Mouse (Mus musculus) gastrocnemius, adult 2 months (tissue): ENCODE data around the gene Cdh16. TPM values are rescaled to one million over a fixed set of nuclear protein-coding genes. Genes with fewer than 3 reads are reported as not detected.

Source experiments
- DNase-seq: peaks from one replicate; pipeline ENCODE4 v3.0.0; 2022
- H3K27ac ChIP-seq: fragments of 200-600 bp; 2 replicates; pipeline ENCODE4 v1.8.1; 2022; ENCODE audit warnings: mild to moderate bottlenecking
- H3K4me3 ChIP-seq: fragments of 200-600 bp; 2 replicates; pipeline ENCODE4 v1.8.1; 2022; ENCODE audit warnings: mild to moderate bottlenecking, moderate library complexity
- CTCF ChIP-seq: fragments of 200-600 bp; IDR thresholded peaks from 2 replicates; pipeline ENCODE4 v1.8.1; 2022; ENCODE audit warnings: antibody characterized with exemption, mild to moderate bottlenecking, moderate library complexity
- intact Hi-C: fragments of 180-260 bp; cut with DNase I; formaldehyde crosslinking; loops from one replicate; pipeline ENCODE4 v1.15.1; 2025
- total RNA-seq, 2 experiments: library from RNA; stranded (reverse); gene quantifications; 2 replicates each; pipeline ENCODE4 v1.2.3; 2021

Cdh16 gene
- total RNA-seq, 2 experiments from 2014 or later = not detected

DNA sequence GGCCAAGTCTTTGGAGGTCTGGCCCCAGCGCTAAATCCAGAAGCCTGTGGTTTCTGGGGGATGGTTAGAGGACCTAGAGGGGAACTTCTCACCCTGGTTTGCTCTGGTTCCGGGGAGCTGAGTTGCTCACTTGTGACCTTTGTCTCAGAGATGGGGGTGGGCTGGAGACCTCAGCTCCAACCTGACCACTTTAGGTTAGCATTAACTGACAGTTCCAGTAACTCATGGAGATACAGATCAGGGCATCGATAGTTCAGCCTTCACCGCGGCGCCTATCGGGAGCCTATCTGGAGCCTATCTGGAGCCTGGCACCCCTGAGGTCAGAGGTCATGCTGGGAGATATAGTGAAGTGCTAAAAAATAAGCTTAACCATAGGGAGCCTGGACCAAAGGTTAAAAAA lies 67.0 kb downstream of the Cdh16 start:
- TF ChIP-seq CTCF = no peak

DNA sequence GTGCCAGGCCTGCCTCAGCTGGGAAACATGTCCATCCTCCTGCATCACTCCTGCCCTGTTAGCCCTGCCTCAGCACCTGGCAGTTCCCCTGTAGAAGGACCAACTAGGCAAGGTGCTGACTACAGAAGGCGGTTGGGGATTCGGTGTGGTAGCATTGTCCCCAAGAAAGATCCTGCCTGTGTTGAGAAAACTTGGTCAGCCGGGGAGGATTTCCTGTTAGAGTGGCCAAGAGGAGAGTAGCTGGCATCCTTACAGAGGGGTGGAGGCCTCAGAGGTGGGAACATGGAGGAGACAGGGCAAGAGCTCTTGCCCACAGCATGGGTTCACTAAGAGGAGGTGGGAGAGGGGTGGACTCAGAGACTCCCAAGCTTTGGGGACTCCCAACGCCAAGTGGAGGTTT lies 69.0 kb downstream of the Cdh16 start:
- intact Hi-C loops = no loop called here
- no peak overlapping the region for H3K4me3 ChIP-seq
- peak overlapping the region; percentile 41 for H3K27ac ChIP-seq
- TF ChIP-seq CTCF = no peak
- no peak for DNase-seq

More for the DNA sequence above, 67.0 kb downstream of the Cdh16 start:
- Histone ChIP-seq H3K27ac (no peak overlapping the region), H3K4me3 (no peak overlapping the region)
- intact Hi-C loops = no loop called here
- no peak for DNase-seq

Other genes with a start within 250 kb of the Cdh16 start
- 1 to 10 TPM; 3.9 to 5.7 TPM for gene Cmtm4, start 228.6 kb downstream of the Cdh16 start, total RNA-seq
- gene Dync1li2, start 181.3 kb downstream of the Cdh16 start, total RNA-seq = 100 to 1,000 TPM in 1 of 2 experiments, 10 to 100 TPM in 1; 99.8 to 100 TPM
- not detected for gene Terb1, start 114.5 kb downstream of the Cdh16 start, total RNA-seq
- 10 to 100 TPM; 26.1 to 28.3 TPM for gene Nae1, start 89.8 kb downstream of the Cdh16 start, total RNA-seq
- gene Car7, start 89.7 kb downstream of the Cdh16 start, total RNA-seq = under 1 TPM; 0.98 to 0.99 TPM
- 1 to 10 TPM; 4.0 to 4.6 TPM for gene Pdp2, start 32.9 kb downstream of the Cdh16 start, total RNA-seq
- 1 to 10 TPM; 2.8 to 3.1 TPM for gene Rrad, start 6.9 kb upstream of the Cdh16 start, total RNA-seq
- gene Ciao2b, start 17.6 kb upstream of the Cdh16 start, total RNA-seq = 10 to 100 TPM; 33.8 to 42.3 TPM
- not detected for gene Ces2a, start 109.6 kb upstream of the Cdh16 start, total RNA-seq
- gene Ces2b, start 207.2 kb upstream of the Cdh16 start, total RNA-seq = under 1 TPM; 0.08 to 0.22 TPM
- gene Ces2c, start 222.7 kb upstream of the Cdh16 start, total RNA-seq = under 1 TPM; 0.45 to 0.56 TPM